Mouse (Mus musculus) brain, embryonic 14.5 days (tissue): Measurements from ENCODE around the gene Bcor. TPM values are rescaled to one million over a fixed set of nuclear protein-coding genes. Genes with fewer than 3 reads are reported as not detected.
A peak's percentile ranks its signal among the peaks of the same experiment; 100 is the strongest.

Experiments used
- DNase-seq: peaks from one replicate; pipeline ENCODE4 v3.0.0-alpha.2; 2011; ENCODE audit warnings: low read depth
- CTCF ChIP-seq: fragments of 200-500 bp; IDR thresholded peaks from 2 replicates; pipeline ENCODE4 v1.5.1; 2012; ENCODE audit warnings: inconsistent platforms, mild to moderate bottlenecking, moderate library complexity, borderline replicate concordance; ENCODE audit not compliant: insufficient read depth, insufficient read length; ENCODE audit errors: extremely low read depth
- POLR2A ChIP-seq: fragments of 200-500 bp; IDR thresholded peaks from 2 replicates; pipeline ENCODE4 v1.6.1; 2012; ENCODE audit warnings: mild to moderate bottlenecking, inconsistent platforms, borderline replicate concordance; ENCODE audit not compliant: poor library complexity, insufficient read depth, insufficient read length, severe bottlenecking; ENCODE audit errors: extremely low read depth
- polyA plus RNA-seq: library from polyadenylated mRNA; depleted of rRNA; stranded (reverse); fragments of >200 nt; gene quantifications from 2 replicates; pipeline ENCODE4 v1.2.3, GENCODE M21; 2012

The Bcor gene
- polyA plus RNA-seq, 1 experiment, result 29.3 TPM

DNA sequence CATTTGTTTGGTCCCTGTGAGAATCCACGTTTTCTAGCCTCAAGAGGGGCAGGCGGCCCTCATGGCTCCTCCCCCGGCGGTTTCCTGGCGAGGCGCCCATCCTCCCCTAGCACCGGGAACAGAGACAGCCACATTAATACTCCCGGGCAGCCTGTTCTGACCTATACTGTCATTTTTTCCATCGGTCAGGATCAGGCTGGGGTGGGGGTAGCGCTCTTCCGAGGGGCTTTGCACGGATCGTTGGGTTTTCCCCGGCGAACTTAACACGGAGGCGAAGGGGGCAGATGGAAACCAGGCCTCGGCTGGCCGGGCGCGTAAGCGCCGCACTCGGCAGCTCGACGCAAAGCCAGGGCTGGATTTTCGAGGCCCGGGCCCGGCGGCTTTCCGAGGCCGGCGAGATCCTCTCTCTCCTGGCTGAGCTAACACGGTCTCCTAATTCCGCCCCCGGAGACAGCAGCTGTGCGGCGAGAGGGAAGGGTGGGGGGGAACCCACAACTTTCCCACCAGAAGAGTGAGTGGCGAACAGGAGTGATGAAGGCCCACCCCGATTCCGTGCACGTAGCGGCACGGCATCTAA is 1.8 kb downstream of the Bcor start:
- TF ChIP-seq CTCF, result no peak
- no peak for TF ChIP-seq POLR2A

DNA sequence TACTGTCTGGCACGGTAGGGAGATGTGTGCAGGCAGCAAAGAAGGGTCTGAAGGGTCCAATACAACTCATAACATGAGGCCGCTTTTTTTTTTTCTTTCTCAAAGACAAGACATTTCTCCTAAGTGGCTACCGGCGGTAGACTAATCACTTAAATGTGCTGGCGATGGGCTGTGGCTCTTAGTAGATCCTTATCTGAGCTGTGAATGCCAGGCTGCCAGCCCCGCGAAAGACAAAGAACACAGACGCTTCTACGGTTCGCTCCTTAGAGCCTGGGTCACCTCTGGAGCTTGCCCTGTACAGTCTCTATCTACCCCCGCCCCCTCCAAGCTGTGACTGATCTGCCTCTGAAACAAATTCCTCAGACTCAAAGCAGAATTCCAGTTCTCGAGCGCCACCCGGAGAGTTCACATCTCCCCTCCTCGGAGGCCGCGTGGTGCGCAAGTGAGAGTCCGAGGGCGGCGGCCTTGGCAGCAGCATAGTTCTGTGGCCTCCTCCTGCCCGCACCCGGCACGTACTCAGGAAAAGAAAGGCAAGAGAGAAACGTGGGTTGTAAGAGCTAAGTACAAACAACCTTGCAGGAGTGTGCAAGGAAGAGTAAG is 2.7 kb downstream of the Bcor start:
- DNase-seq, result peak; percentile 62

More for the DNA sequence above, 1.8 kb downstream of the Bcor start:
- DNase-seq, result peak; percentile 83

DNA sequence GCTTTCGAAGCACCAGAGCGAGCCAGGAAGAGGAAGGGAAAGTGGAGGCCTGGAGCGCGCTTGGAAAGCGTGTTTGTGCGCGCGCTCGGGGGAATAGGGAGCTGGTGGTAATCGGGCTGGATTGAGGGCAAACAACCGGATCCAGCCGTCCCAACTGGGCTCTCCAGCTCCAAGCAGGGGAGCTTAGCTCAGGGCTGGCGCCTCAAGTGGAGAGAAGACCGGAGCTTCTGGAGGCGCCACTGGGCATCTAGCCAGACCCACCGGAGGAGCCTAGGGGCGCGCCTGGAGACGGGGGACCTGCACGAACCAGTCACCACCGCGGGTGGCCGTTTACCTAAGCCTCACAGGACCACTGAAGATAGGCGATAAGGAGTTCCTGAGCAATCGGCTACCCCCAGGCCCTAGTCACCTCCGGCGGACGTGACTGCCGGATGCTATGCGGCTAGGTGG is 4.3 kb downstream of the Bcor start:
- DNase-seq, result peak; percentile 61
- no peak; the same call in 1 of the 2 replicates for TF ChIP-seq CTCF
- TF ChIP-seq POLR2A, result no peak

More for the DNA sequence above, 2.7 kb downstream of the Bcor start:
- no peak for TF ChIP-seq CTCF
- no peak for TF ChIP-seq POLR2A

DNA sequence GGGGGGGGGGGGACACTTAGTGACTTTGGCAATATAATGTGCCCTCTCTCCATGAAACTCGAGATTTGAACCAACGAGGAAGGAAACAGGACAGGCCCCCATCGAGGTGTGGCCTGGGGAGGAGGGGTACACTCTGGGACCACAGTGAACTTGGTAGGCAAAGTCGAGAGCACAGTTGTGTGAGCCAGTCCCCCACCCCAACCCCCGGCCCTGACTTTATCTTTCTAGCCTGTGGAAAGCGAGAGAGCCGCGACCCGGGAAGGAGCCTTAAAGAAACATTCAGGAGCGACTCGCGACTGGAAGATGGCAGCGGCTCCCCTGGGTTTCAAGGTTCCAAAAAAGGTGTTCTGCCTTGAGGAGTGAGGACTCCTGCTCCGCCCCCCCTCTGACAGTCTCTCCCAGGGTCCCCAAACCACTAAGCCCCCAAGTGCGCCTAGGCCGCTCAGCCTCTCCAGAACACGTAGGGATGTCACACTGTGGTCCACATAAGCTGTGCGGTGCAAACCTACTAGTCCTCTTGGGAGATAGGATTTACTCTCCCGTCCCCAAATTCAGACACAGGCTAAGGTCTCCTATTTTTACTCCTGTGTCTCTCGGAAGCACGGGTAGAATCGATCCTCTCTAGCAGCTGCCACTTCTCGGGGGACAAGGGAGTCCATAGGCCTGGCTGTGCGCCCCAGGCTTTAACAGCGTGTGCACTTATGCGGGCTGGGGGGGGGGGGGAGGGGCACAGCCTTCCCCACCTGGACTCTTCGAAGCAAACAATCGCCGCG is 4.9 kb downstream of the Bcor start:
- no peak for TF ChIP-seq POLR2A
- DNase-seq, result no peak

DNA sequence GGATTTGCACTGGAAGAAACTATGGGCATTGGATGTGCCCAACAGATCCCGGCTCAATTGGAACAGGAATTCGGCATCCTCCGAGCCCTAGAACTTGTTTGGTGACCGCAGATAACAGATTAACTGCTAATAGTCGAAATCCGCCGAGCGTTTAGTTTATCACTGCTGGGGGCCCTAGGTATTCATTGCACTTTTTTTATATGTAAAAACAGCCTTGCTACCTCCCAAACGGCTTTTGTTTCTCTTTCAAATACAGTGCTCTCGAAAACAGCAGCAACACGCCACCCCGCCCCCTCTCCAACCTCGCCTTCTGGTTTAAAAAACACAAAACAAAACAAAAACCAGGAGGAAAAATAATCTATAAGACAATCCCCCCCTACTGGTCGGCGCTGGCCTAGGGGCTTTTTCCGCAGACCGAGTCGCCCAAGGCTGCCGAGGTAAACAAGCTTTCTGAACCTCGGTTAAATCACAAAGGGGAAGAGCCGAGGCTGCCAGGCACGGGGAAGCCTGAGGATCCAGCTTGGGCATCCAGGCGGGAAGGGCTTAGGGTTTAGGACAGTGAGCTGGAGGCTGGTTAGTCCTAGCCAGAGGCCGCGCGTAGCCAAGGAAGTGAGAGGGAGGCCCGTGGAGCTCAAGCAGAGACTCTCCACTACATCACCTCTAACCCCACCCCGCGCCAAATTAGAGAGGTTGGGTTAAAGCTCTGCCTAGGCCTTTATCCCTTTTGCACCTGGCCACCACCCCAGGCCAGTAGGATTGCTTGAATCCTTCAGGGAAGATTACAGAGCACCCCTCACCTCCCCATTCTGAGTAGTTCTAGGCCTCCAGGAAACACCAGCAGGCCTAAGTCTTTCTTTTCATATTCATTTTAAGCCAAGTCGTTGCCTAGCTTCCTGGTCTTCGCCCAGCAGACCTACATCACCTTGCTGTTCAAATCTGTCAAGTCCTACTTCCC is 6.7 kb downstream of the Bcor start:
- peak; percentile 61 for DNase-seq
- TF ChIP-seq POLR2A (no peak), CTCF (no peak)

DNA sequence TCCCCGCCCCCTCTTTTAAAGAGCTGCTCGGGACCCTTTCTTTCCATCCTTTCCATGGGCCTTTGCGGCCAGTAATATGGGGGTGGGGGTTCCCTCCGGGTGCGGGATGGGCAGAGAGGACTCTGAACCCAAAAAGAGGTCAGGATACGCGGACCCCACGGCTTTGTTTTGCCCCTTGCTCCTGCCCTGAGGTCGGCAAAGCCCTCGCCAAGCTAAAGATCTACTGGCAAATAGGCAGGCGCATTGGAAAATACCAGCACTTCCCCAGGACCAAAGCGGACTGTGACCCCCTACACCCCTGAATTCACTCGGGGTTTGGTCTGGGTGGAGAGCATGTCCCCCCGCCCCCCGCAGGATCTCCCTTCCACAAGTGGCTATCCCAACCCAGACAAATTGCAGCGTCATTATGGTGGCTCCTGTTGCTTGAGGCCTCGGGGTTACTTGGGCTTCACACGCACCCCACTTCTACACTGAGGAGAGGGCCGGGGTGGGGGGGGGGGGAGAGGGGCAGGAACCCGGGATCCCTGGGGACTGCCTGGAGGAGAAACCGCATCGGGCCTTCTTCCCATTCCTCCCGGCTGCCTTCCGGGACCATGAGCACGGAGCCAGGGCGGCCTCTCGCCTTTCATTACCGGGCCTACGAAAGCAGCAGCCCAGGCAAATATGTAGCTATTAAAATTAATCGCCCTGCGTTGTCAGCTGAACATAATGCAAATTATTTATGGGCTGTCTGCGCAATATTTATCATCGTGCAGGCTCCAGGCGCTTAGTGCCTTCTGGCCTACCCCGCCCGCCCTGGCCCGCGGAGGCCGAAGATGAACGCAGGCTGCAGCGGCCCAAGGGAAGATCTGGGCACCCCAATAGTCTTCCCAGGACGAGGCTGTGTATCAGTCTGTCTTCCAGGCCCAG is 7.9 kb downstream of the Bcor start:
- no peak for DNase-seq
- no peak for TF ChIP-seq POLR2A
- TF ChIP-seq CTCF, result no peak

DNA sequence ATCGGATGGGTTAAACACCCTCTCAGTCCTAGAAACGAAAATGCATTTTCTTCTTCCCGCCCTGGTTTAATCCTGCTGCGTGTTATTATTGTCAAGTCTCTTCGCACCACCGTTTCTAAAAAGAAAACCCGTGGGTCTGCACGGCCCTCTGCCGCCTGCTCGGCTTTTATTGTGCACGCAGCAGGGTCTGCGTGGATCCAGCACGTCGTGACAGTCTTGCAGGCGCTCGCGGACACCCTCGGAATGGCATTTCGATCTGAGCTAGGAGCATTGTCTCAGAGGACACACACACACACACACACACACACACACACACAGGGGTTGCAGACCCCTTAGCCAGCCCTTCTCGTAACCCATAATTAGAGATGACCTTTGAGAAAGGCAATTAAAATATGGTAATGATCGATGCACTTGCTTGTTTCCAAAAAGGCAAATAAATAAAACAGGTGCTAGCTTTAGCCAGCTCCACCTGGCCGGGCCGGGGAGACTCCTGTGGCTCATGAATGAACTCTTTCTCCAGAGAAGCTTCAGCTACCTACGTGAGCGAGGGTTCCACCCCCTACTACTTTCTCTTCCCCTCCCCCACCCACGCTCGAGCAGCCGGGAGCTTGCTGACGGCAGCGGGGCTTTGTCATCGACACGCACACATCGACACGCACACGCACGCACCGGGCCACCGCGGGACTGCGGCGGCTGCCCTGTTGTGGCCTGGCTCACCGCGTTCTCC is 8.7 kb downstream of the Bcor start:
- peak; percentile 77 for DNase-seq
- TF ChIP-seq POLR2A, result no peak
- TF ChIP-seq CTCF, result no peak

DNA sequence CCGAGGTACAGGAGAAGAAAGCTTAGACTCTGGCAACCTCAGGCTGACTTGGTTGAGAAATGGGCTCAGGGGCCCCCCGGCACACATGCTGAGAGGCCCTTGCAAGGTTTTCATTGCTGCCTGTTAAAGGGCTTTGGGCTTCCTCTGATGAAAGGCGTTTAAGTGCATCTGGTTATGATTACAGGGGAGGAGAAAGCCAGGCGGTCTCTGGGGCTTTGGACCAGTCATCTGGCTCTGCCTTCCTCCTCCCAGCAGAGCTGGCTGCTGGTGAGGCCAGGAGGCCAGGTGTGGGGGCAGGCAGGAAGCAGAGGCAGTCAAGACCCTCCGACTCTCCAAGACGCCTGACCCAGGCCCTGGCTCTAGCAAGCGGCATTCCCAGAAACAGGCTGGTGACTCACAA is 9.7 kb downstream of the Bcor start:
- TF ChIP-seq CTCF (no peak), POLR2A (no peak)
- no peak for DNase-seq

DNA sequence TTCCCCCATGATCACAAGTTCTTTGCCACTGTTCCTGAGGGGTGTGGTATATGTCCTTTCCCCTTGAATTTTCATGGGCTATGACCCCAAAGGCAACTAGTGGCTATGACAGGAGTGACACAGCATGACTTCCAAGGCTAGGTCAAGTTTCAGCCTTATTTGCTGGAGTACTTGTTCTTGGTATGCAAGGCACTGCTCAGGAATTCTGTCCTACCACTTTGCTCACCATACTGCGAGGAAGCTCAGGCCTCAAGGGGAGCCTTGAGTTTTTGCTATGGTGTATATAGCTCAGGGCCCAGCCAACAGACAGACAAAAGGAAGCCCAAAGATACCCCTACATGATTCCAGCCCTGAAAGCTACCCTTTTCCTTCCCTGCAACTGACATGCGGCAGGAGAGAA is 13.9 kb downstream of the Bcor start:
- DNase-seq, result no peak
- no peak for TF ChIP-seq POLR2A
- no peak for TF ChIP-seq CTCF
